Mouse (Mus musculus): ENCODE measurements around the gene Tas1r3.

Gene Tas1r3

GRCm38 (mm10) chr4:155863001-155863400, at the start of gene Tas1r3:
Gene Tas1r3 (minus strand): TSS chr4:155863362.
- DNase-seq: no peak

GRCm38 (mm10) chr4:155908751-155909150, 45.6 kb upstream of the Tas1r3 start:
- DNase-seq: no peak

- DNase-seq: no peak
Measured at GRCm38 (mm10) chr4:155908281-155908680, 45.1 kb upstream of the Tas1r3 start.

GRCm38 (mm10) chr4:155907003-155907402, 43.8 kb upstream of the Tas1r3 start:
- DNase-seq: no peak

- no peak for DNase-seq
Measured at GRCm38 (mm10) chr4:155906125-155906524, 43.0 kb upstream of the Tas1r3 start.

- DNase-seq: no peak
Measured at GRCm38 (mm10) chr4:155905634-155906033, 42.5 kb upstream of the Tas1r3 start.

- peak; percentile 29 for DNase-seq
Measured at GRCm38 (mm10) chr4:155904318-155905102, 41.3 kb upstream of the Tas1r3 start.

GRCm38 (mm10) chr4:155903246-155903645, 40.1 kb upstream of the Tas1r3 start:
- no peak for DNase-seq

GRCm38 (mm10) chr4:155901205-155901604, 38.0 kb upstream of the Tas1r3 start:
- no peak for DNase-seq

GRCm38 (mm10) chr4:155899355-155899754, 36.2 kb upstream of the Tas1r3 start:
- no peak for DNase-seq

- no peak for DNase-seq
Measured at GRCm38 (mm10) chr4:155898318-155898717, 35.2 kb upstream of the Tas1r3 start.

- DNase-seq: no peak
Measured at GRCm38 (mm10) chr4:155896461-155896860, 33.3 kb upstream of the Tas1r3 start.

- no peak for DNase-seq
Measured at GRCm38 (mm10) chr4:155895826-155896225, 32.7 kb upstream of the Tas1r3 start.

- no peak for DNase-seq
Measured at GRCm38 (mm10) chr4:155895216-155895615, 32.1 kb upstream of the Tas1r3 start.

GRCm38 (mm10) chr4:155894311-155894881, 31.2 kb upstream of the Tas1r3 start:
- no peak for DNase-seq

- DNase-seq: no peak
Measured at GRCm38 (mm10) chr4:155893212-155893690, 30.1 kb upstream of the Tas1r3 start.

GRCm38 (mm10) chr4:155892438-155893211, 29.5 kb upstream of the Tas1r3 start:
- peak; percentile 63 for DNase-seq

- DNase-seq: peak; percentile 93
Measured at GRCm38 (mm10) chr4:155892017-155892416, 28.9 kb upstream of the Tas1r3 start.

GRCm38 (mm10) chr4:155891551-155892001, 28.4 kb upstream of the Tas1r3 start, which contains the start of the genes Pusl1 and Acap3:
Gene Pusl1 (minus strand): TSS chr4:155891781.
Gene Acap3 (plus strand): TSS chr4:155891822.
- DNase-seq: peak; percentile 98

GRCm38 (mm10) chr4:155891011-155891471, 27.9 kb upstream of the Tas1r3 start:
- no peak for DNase-seq

- no peak for DNase-seq
Measured at GRCm38 (mm10) chr4:155889316-155889715, 26.2 kb upstream of the Tas1r3 start.

- no peak for DNase-seq
Measured at GRCm38 (mm10) chr4:155888181-155888580, 25.0 kb upstream of the Tas1r3 start.

- DNase-seq: no peak
Measured at GRCm38 (mm10) chr4:155887674-155888073, 24.5 kb upstream of the Tas1r3 start.

Data from embryo, embryonic 11 days (tissue).